Mouse (Mus musculus) pancreas, adult 10 weeks (tissue): ENCODE data around the gene Zdhhc19. TPM values are rescaled to one million over a fixed set of nuclear protein-coding genes. Genes with fewer than 3 reads are reported as not detected.

Source experiments
- polyA plus RNA-seq: library from polyadenylated mRNA; stranded (reverse); fragments of 350-450 nt; fragmentation: Illumina TruSeq; extraction: RNeasy Lipid Tissue Mini Kit (QIAGEN cat#74804); gene quantifications from one replicate; pipeline ENCODE4 v1.2.3, GENCODE M21; 2015; ENCODE audit warnings: low read depth, low replicate concordance; ENCODE audit not compliant: insufficient read depth

Zdhhc19 gene
- polyA plus RNA-seq = not detected

GRCm38 (mm10) chr16:32495965-32496364, at the start of gene Zdhhc19:
TSS of gene Zdhhc19 (plus strand) at chr16:32496265.

GRCm38 (mm10) chr16:32487234-32488111, 8.6 kb upstream of the Zdhhc19 start, which contains the start of gene Slc51a:
TSS of gene Slc51a (minus strand) at chr16:32487879.

GRCm38 (mm10) chr16:32608712-32609400, 112.8 kb downstream of the Zdhhc19 start, which contains the start of gene Tfrc:
TSS of gene Tfrc (plus strand) at chr16:32608920.

Other genes starting within 250 kb of the Zdhhc19 start
- 2.3 TPM for gene Fbxo45, start 249.1 kb upstream of the Zdhhc19 start, polyA plus RNA-seq
- gene Wdr53, start 249.0 kb upstream of the Zdhhc19 start, polyA plus RNA-seq = 2.8 TPM
- gene Smco1, start 224.8 kb upstream of the Zdhhc19 start, polyA plus RNA-seq = not detected
- gene Rnf168, start 218.8 kb upstream of the Zdhhc19 start, polyA plus RNA-seq = 3.5 TPM
- 2.9 TPM for gene Ubxn7, start 164.0 kb upstream of the Zdhhc19 start, polyA plus RNA-seq
- not detected for gene Tm4sf19, start 95.8 kb upstream of the Zdhhc19 start, polyA plus RNA-seq
- 2.8 TPM for gene Tctex1d2, start 76.6 kb upstream of the Zdhhc19 start, polyA plus RNA-seq
- 6.3 TPM for gene Pcyt1a, start 65.3 kb upstream of the Zdhhc19 start, polyA plus RNA-seq
- gene Slc51a, start 8.4 kb upstream of the Zdhhc19 start, polyA plus RNA-seq = not detected
- gene Tfrc, start 112.7 kb downstream of the Zdhhc19 start, polyA plus RNA-seq = 8.4 TPM
- 15.7 TPM for gene Tnk2, start 147.6 kb downstream of the Zdhhc19 start, polyA plus RNA-seq
- gene Muc4, start 239.6 kb downstream of the Zdhhc19 start, polyA plus RNA-seq = 3.4 TPM